Mouse (Mus musculus): ENCODE measurements around the gene Wwox. TPM values are rescaled to one million over a fixed set of nuclear protein-coding genes. Genes with fewer than 3 reads are reported as not detected.
"Not testable (repeated sequence)": the region's sequence is repeated elsewhere in the genome, so short reads cannot be mapped to it uniquely, and the experiment has no call there.

The Wwox gene
- polyA plus RNA-seq, 1 experiment from 2014 or later: 13.7 TPM

DNA sequence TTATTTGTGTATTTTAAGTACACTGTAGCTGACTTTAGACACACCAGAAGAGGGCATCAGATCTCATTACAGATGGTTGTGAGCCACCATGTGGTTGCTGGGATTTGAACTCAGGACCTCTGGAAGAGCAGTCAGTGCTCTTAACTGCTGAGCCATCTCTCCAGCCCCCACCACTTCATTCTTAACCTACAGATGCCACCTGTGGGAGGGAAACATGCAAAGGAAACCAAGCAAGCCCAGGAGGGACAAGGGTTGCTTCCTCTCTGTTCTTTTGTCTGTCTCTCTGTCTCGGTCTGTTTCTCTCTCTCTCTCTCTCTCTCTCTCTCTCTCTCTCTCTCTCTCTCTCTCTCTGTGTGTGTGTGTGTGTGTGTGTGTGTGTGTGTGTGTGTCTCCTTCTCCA, 388.4 kb downstream of the Wwox start:
- 55% methylated on average over 1 of the region's 1 CpGs for WGBS
- not testable (repeated sequence) for H3K4me2 ChIP-seq (replicated peaks); H3K36me3 ChIP-seq; H3K27me3 ChIP-seq; ATAC-seq (ENCODE audit: insufficient number of reproducible peaks, low FRiP score, low TSS enrichment, low read depth); H3K4me3 ChIP-seq (replicated peaks); H3K9ac ChIP-seq; H3K4me1 ChIP-seq; H3K27ac ChIP-seq (replicated peaks); H3K9me3 ChIP-seq (replicated peaks)

- Histone ChIP-seq H3K27ac (replicated peaks) (no peak overlapping the region), H3K36me3 (no peaks in the 10 kb centered on the region), H3K9ac (no peak overlapping the region), H3K4me3 (replicated peaks) (no peak overlapping the region), H3K9me3 (replicated peaks) (no peaks in the 10 kb centered on the region), H3K27me3 (no peaks in the 10 kb centered on the region), H3K4me2 (replicated peaks) (no peak overlapping the region), H3K4me1 (no peaks in the 10 kb centered on the region)
- ATAC-seq (ENCODE audit: insufficient number of reproducible peaks, low FRiP score, low TSS enrichment, low read depth): no peak
- WGBS: 54% methylated on average over 9 of the region's 9 CpGs
Measured at GRCm38 (mm10) chr8:114831595-114831994, 392.1 kb downstream of the Wwox start.

- H3K27me3 ChIP-seq: no peaks in the 10 kb centered on the region
Measured at GRCm38 (mm10) chr8:114832251-114832774, 392.9 kb downstream of the Wwox start.

DNA sequence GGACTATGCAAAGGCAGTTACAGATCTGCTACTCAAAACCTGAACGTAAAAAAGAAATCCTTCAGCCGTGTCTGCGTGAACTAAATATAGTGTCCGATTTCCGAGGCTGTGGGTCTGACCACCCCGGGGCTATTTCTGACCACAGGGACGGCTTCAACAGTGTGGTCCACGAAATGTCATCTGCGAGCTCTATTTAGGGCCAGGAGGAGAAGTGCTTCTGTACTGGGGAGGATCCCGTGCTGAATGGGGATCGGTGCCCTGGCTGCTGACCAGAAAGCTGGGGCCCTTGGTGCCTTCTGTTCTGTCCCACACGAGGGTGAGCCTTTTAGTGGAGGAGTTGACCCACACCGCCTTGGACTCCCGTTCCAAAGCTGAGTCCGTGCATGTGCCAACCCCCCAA, 395.3 kb downstream of the Wwox start:
- Histone ChIP-seq H3K27me3 (no peaks in the 10 kb centered on the region), H3K4me1 (no peaks in the 10 kb centered on the region), H3K4me2 (replicated peaks) (no peak overlapping the region), H3K36me3 (no peaks in the 10 kb centered on the region), H3K27ac (replicated peaks) (no peak overlapping the region), H3K9me3 (replicated peaks) (no peaks in the 10 kb centered on the region), H3K9ac (no peak overlapping the region), H3K4me3 (replicated peaks) (no peak overlapping the region)
- no peak for ATAC-seq (ENCODE audit: insufficient number of reproducible peaks, low FRiP score, low TSS enrichment, low read depth)
- 66% methylated on average over 15 of the region's 15 CpGs for WGBS

More at GRCm38 (mm10) chr8:114832251-114832774, 392.9 kb downstream of the Wwox start:
- H3K9me3 ChIP-seq (replicated peaks): no peaks in the 10 kb centered on the region
- no peak overlapping the region for H3K27ac ChIP-seq (replicated peaks)
- no peak overlapping the region for H3K4me3 ChIP-seq (replicated peaks)
- no peak overlapping the region for H3K9ac ChIP-seq
- no peak overlapping the region for H3K4me2 ChIP-seq (replicated peaks)
- H3K36me3 ChIP-seq: no peaks in the 10 kb centered on the region
- 80% methylated on average over 8 of the region's 8 CpGs for WGBS
- H3K4me1 ChIP-seq: no peaks in the 10 kb centered on the region
- ATAC-seq (ENCODE audit: insufficient number of reproducible peaks, low FRiP score, low TSS enrichment, low read depth): no peak

GRCm38 (mm10) chr8:114839998-114840397, 400.5 kb downstream of the Wwox start:
- Histone ChIP-seq H3K4me1 (no peaks in the 10 kb centered on the region), H3K4me3 (replicated peaks) (no peak overlapping the region), H3K27me3 (no peaks in the 10 kb centered on the region), H3K36me3 (no peaks in the 10 kb centered on the region), H3K9me3 (replicated peaks) (no peaks in the 10 kb centered on the region), H3K4me2 (replicated peaks) (no peak overlapping the region), H3K27ac (replicated peaks) (no peak overlapping the region), H3K9ac (no peak overlapping the region)
- ATAC-seq (ENCODE audit: insufficient number of reproducible peaks, low FRiP score, low TSS enrichment, low read depth): no peak
- 85% methylated on average over 10 of the region's 10 CpGs for WGBS

- Histone ChIP-seq H3K27me3 (no peaks in the 10 kb centered on the region; the same call in 1 of the 2 replicates), H3K9ac (no peak overlapping the region), H3K36me3 (no peaks in the 10 kb centered on the region), H3K4me3 (replicated peaks) (no peak overlapping the region), H3K27ac (replicated peaks) (no peak overlapping the region), H3K4me1 (no peaks in the 10 kb centered on the region), H3K9me3 (replicated peaks) (no peaks in the 10 kb centered on the region), H3K4me2 (replicated peaks) (no peak overlapping the region)
- 91% methylated on average over 7 of the region's 7 CpGs for WGBS
- ATAC-seq (ENCODE audit: insufficient number of reproducible peaks, low FRiP score, low TSS enrichment, low read depth): no peak
Measured at GRCm38 (mm10) chr8:114847666-114848065, 408.2 kb downstream of the Wwox start.

DNA sequence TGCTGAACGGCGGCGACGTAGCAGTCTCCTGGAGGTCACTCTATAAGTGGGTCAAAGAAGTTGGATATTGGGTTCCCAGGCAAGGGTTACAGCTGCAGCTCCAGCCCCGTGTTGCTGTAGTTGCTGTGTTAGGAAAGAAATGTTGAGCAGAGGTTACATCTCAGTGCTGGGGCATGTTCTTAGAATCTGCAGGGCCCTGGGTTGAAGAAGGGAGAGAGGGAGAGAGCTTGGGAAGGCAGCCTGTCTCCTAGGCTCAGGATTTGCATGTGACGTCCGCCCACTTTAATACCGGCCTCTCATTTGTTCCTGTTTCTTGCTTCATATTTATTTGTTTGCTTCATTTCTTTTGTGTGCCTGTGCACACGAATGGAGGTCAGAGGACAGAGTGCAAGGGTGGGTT, 410.0 kb downstream of the Wwox start:
- Histone ChIP-seq H3K9ac (no peak overlapping the region), H3K36me3 (no peaks in the 10 kb centered on the region), H3K27me3 (no peaks in the 10 kb centered on the region; the same call in 1 of the 2 replicates), H3K4me3 (replicated peaks) (no peak overlapping the region), H3K4me1 (no peaks in the 10 kb centered on the region), H3K4me2 (replicated peaks) (no peak overlapping the region), H3K27ac (replicated peaks) (no peak overlapping the region), H3K9me3 (replicated peaks) (no peaks in the 10 kb centered on the region)
- no peak for ATAC-seq (ENCODE audit: insufficient number of reproducible peaks, low FRiP score, low TSS enrichment, low read depth)
- WGBS: 68% methylated on average over 9 of the region's 9 CpGs

DNA sequence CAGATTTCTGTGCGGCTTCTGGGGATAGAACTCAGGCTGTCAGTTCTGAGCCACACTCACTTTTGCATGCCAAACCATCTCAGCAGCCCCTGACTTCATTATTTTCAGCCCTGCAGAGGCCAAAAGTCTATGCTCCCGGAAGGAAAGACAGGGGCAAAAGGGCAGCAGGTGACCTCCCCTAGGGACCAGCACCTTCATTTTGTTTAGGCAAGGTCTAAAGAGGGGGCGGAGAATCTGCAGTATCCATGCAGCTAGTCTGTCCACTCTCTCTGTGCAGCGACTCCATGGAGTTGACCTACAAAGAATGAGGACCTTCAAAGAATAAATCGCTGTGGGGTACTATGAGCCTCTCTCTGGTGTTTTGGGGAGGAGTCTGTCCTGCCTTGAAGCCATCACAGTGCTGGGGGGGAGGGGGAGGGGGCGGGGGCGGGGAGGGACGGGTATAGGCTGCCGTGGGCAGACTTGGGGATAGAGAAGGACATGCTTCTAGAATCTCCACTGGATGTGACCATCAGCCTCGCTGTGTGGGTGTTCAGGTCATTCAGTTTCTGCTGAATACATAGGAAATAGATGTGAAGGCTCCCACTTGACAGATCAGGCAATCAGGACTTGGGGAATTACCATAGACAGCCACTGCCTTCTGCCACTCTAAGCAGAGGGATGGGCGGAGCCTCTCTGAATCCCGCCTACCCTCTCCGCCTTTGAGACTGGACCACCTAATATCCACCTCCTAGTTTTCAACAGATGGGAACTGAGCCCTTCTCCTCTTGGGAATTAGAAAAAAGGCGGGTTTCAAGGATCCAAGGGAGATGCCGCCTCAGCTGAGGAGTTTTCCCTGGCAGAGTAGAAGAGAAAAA, 410.8 kb downstream of the Wwox start:
- no peaks in the 10 kb centered on the region; the same call in 1 of the 2 replicates for H3K27me3 ChIP-seq
- no peaks in the 10 kb centered on the region for H3K36me3 ChIP-seq
- 42% methylated on average over 15 of the region's 15 CpGs for WGBS
- H3K9me3 ChIP-seq (replicated peaks): no peaks in the 10 kb centered on the region
- H3K27ac ChIP-seq (replicated peaks): no peak overlapping the region
- H3K9ac ChIP-seq: no peak overlapping the region
- H3K4me2 ChIP-seq (replicated peaks): no peak overlapping the region
- no peak overlapping the region for H3K4me3 ChIP-seq (replicated peaks)
- ATAC-seq (ENCODE audit: insufficient number of reproducible peaks, low FRiP score, low TSS enrichment, low read depth): no peak; the same call in 1 of the 2 replicates
- H3K4me1 ChIP-seq: no peaks in the 10 kb centered on the region

GRCm38 (mm10) chr8:114853765-114854164, 414.3 kb downstream of the Wwox start:
- 91% methylated on average over 4 of the region's 4 CpGs for WGBS
- H3K4me1 ChIP-seq: no peaks in the 10 kb centered on the region
- H3K36me3 ChIP-seq: no peaks in the 10 kb centered on the region
- H3K9ac ChIP-seq: no peak overlapping the region
- H3K4me3 ChIP-seq (replicated peaks): no peak overlapping the region
- no peak for ATAC-seq (ENCODE audit: insufficient number of reproducible peaks, low FRiP score, low TSS enrichment, low read depth)
- H3K4me2 ChIP-seq (replicated peaks): no peak overlapping the region
- no peak overlapping the region for H3K27ac ChIP-seq (replicated peaks)
- H3K9me3 ChIP-seq (replicated peaks): no peaks in the 10 kb centered on the region
- H3K27me3 ChIP-seq: no peaks in the 10 kb centered on the region; the same call in 1 of the 2 replicates

DNA sequence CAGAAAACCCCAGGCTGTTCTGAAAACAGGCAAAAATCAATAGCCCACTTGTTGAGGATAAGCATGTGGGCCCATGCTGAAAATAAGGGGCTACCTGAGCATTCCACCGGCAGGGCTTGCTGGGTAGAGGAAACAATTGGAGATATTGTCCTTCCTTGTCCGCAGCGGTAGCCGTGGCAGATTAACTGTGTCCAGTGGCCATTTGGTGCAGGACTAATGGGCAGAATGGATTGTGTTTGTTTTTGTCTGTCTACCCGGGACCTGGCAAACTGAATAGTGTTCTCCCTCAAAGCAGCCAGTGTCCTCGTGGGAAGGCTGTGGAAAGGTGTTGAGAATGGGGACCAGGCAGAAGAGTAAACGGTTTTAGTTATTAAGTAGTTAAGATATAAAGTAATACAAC, 416.4 kb downstream of the Wwox start:
- Histone ChIP-seq H3K9ac (no peak overlapping the region), H3K4me3 (replicated peaks) (no peak overlapping the region), H3K27me3 (no peaks in the 10 kb centered on the region), H3K4me2 (replicated peaks) (no peak overlapping the region), H3K9me3 (replicated peaks) (no peaks in the 10 kb centered on the region), H3K36me3 (no peaks in the 10 kb centered on the region), H3K27ac (replicated peaks) (no peak overlapping the region), H3K4me1 (no peaks in the 10 kb centered on the region)
- no peak for ATAC-seq (ENCODE audit: insufficient number of reproducible peaks, low FRiP score, low TSS enrichment, low read depth)
- 33% methylated on average over 7 of the region's 7 CpGs for WGBS

GRCm38 (mm10) chr8:114865911-114866310, 426.5 kb downstream of the Wwox start:
- Histone ChIP-seq H3K27me3 (no peaks in the 10 kb centered on the region), H3K36me3 (no peaks in the 10 kb centered on the region), H3K4me2 (replicated peaks) (no peak overlapping the region), H3K9ac (no peak overlapping the region), H3K4me3 (replicated peaks) (no peak overlapping the region), H3K4me1 (no peaks in the 10 kb centered on the region), H3K9me3 (replicated peaks) (no peaks in the 10 kb centered on the region), H3K27ac (replicated peaks) (no peak overlapping the region)
- ATAC-seq (ENCODE audit: insufficient number of reproducible peaks, low FRiP score, low TSS enrichment, low read depth): no peak
- 64% methylated on average over 3 of the region's 3 CpGs for WGBS

- no peak overlapping the region for H3K4me3 ChIP-seq (replicated peaks)
- no peaks in the 10 kb centered on the region for H3K36me3 ChIP-seq
- H3K4me1 ChIP-seq: peaks cover 5% of the 10 kb centered on the region; the same call in 1 of the 2 replicates
- no peak overlapping the region for H3K9ac ChIP-seq
- 90% methylated on average over 6 of the region's 6 CpGs for WGBS
- no peak overlapping the region for H3K4me2 ChIP-seq (replicated peaks)
- no peaks in the 10 kb centered on the region for H3K9me3 ChIP-seq (replicated peaks)
- no peak overlapping the region for H3K27ac ChIP-seq (replicated peaks)
- ATAC-seq (ENCODE audit: insufficient number of reproducible peaks, low FRiP score, low TSS enrichment, low read depth): no peak
- no peaks in the 10 kb centered on the region for H3K27me3 ChIP-seq
Measured at GRCm38 (mm10) chr8:114869321-114869720, 429.9 kb downstream of the Wwox start.

Data from embryonic facial prominence, embryonic 15.5 days (tissue).